Mouse (Mus musculus) embryo, embryonic 11 days (tissue): ENCODE measurements around the gene Phf20.

Experiments used
- DNase-seq: peaks from one replicate; pipeline ENCODE4 v3.0.0-alpha.2; 2015

Gene Phf20

GRCm38 (mm10) chr2:156318491-156318890 is 122.2 kb downstream of the Phf20 start:
- DNase-seq: no peak

- DNase-seq: no peak
Measured at GRCm38 (mm10) chr2:156321538-156321937, 125.3 kb downstream of the Phf20 start.

- peak; percentile 30 for DNase-seq
Measured at GRCm38 (mm10) chr2:156324116-156324588, 127.9 kb downstream of the Phf20 start.

GRCm38 (mm10) chr2:156324681-156325080 is 128.4 kb downstream of the Phf20 start:
- peak; percentile 41 for DNase-seq

- no peak for DNase-seq
Measured at GRCm38 (mm10) chr2:156330681-156331080, 134.4 kb downstream of the Phf20 start.

GRCm38 (mm10) chr2:156331446-156331965 is 135.2 kb downstream of the Phf20 start:
- no peak for DNase-seq

GRCm38 (mm10) chr2:156340078-156340477 is 143.8 kb downstream of the Phf20 start:
- no peak for DNase-seq

GRCm38 (mm10) chr2:156344775-156345532 is 148.7 kb downstream of the Phf20 start:
- DNase-seq: peak; percentile 56

- no peak for DNase-seq
Measured at GRCm38 (mm10) chr2:156348812-156349211, 152.5 kb downstream of the Phf20 start.

GRCm38 (mm10) chr2:156349286-156349848 is 153.1 kb downstream of the Phf20 start:
- DNase-seq: no peak

- DNase-seq: no peak
Measured at GRCm38 (mm10) chr2:156351243-156351642, 155.0 kb downstream of the Phf20 start.

- DNase-seq: no peak
Measured at GRCm38 (mm10) chr2:156352413-156353165, 156.3 kb downstream of the Phf20 start.

GRCm38 (mm10) chr2:156353265-156353692 is 157.0 kb downstream of the Phf20 start:
- DNase-seq: peak; percentile 11

- DNase-seq: no peak
Measured at GRCm38 (mm10) chr2:156356031-156356430, 159.8 kb downstream of the Phf20 start.
